ENCODE assay signal across 12 mouse cellular contexts in genomic region chr6:146544622-146545021, GRCm38 (mm10). TPM values are rescaled to one million over a fixed set of nuclear protein-coding genes. Genes with fewer than 3 reads are reported as not detected.
A peak's percentile ranks its signal among the peaks of the same experiment; 100 is the strongest.
DNase-seq lines count a peak whose midpoint lies in the region; ATAC-seq and TF ChIP-seq lines count a peak whose summit lies in the region.
"Had no signal": no experiment of that assay in that cellular context is flagged by ENCODE, and none has a peak within 500 bp of the region (broad histone marks: within the 10 kb centered on the region; RNA-seq: fewer than 3 reads in every experiment).

No protein-coding gene starts in this region.

- H3K9me3 ChIP-seq in heart, embryonic 15.5 days (replicated peaks) = no peaks in the 10 kb centered on the region
- no peaks in the 10 kb centered on the region for H3K9me3 ChIP-seq in midbrain, postnatal 0 days (ENCODE audit: low read length)
- H3K9me3 ChIP-seq in midbrain, embryonic 10.5 days (replicated peaks) = no peaks in the 10 kb centered on the region
- H3K9me3 ChIP-seq in MEL (replicated peaks; ENCODE audit: insufficient read depth, low read length) = no peaks in the 10 kb centered on the region
- no peaks in the 10 kb centered on the region for H3K9me3 ChIP-seq in stomach, postnatal 0 days (ENCODE audit: control insufficient read depth, low read length)
- H3K9me3 ChIP-seq: hindbrain, embryonic 15.5 days had no signal

- intact Hi-C loops in heart, postnatal 36 days (cut with DNase I) = loop anchor here (1.0 kb wide), 1 partner anchor 42 kb away; the partner anchor contains the start of gene Itpr2

- 78% methylated on average over 1 of the region's 1 CpGs for WGBS in heart, embryonic 15.5 days
- 97% methylated on average over 1 of the region's 1 CpGs for WGBS in midbrain, postnatal 0 days
- WGBS in midbrain, embryonic 10.5 days = 94% methylated on average over 1 of the region's 1 CpGs
- WGBS in stomach, postnatal 0 days = 88% methylated on average over 1 of the region's 1 CpGs

- no peaks in the 10 kb centered on the region for H3K27me3 ChIP-seq in heart, embryonic 15.5 days
- no peaks in the 10 kb centered on the region for H3K27me3 ChIP-seq in midbrain, postnatal 0 days (ENCODE audit: insufficient read depth, low read length)
- H3K27me3 ChIP-seq in midbrain, embryonic 10.5 days (ENCODE audit: low read depth, poor library complexity, severe bottlenecking) = no peaks in the 10 kb centered on the region
- H3K27me3 ChIP-seq in MEL (ENCODE audit: control insufficient read depth in 1 of 2, insufficient read depth in 2 of 2, low read length in 2 of 2) = no peaks in the 10 kb centered on the region; a peak in 1 of 4 replicates
- H3K27me3 ChIP-seq in stomach, postnatal 0 days (ENCODE audit: control insufficient read depth, insufficient read depth, low read length) = no peaks in the 10 kb centered on the region
- H3K27me3 ChIP-seq: hindbrain, embryonic 15.5 days had no signal

- DNase-seq in heart, postnatal 36 days = no peak
- DNase-seq in midbrain, postnatal 0 days (ENCODE audit: low spot score) = no peak
- DNase-seq in midbrain, embryonic 10.5 days (ENCODE audit: low spot score) = no peak
- DNase-seq in MEL (ENCODE audit: low read depth, low spot score) = peak; percentile 48
- DNase-seq in stomach, postnatal 0 days (ENCODE audit: low spot score) = no peak
- DNase-seq in kidney, adult 8-10 months = no peak
- DNase-seq: cerebellum, adult 8-10 months; gastrocnemius, adult 2 months; kidney, postnatal 10 days; thymus, postnatal 4 days had no signal

- no peak for TF ChIP-seq EP300 in MEL (IDR thresholded peaks at IDR 0.05; ENCODE audit: low read depth in 1 of 2, low read length in 2 of 2)
- no peak for TF ChIP-seq EP300 in stomach, postnatal 0 days (optimal IDR thresholded peaks at IDR 0.05)

- H3K4me2 ChIP-seq in heart, embryonic 15.5 days = no peak overlapping the region
- H3K4me2 ChIP-seq in midbrain, postnatal 0 days (ENCODE audit: low read depth, low read length, poor library complexity, severe bottlenecking) = no peak overlapping the region
- no peak overlapping the region for H3K4me2 ChIP-seq in stomach, postnatal 0 days (replicated peaks; ENCODE audit: low read depth)
- H3K4me2 ChIP-seq: hindbrain, embryonic 15.5 days had no signal

- ATAC-seq in heart, embryonic 15.5 days (replicated peaks; ENCODE audit: insufficient number of reproducible peaks, insufficient read depth, low FRiP score, low read depth) = no peak
- ATAC-seq in midbrain, postnatal 0 days (ENCODE audit: low FRiP score) = no peak
- ATAC-seq in stomach, postnatal 0 days (ENCODE audit: low FRiP score, low TSS enrichment) = no peak

- no peak for TF ChIP-seq POLR2A in MEL (IDR thresholded peaks at IDR 0.05; ENCODE audit: control insufficient read depth in 1 of 2, insufficient read depth in 1 of 2, low read depth in 1 of 2, low read length in 2 of 2, poor library complexity in 1 of 2)

- no peak overlapping the region for H3K9ac ChIP-seq in heart, embryonic 15.5 days
- H3K9ac ChIP-seq in midbrain, postnatal 0 days (replicated peaks; ENCODE audit: low read length, poor library complexity, severe bottlenecking) = no peak overlapping the region
- no peak overlapping the region for H3K9ac ChIP-seq in MEL (ENCODE audit: control insufficient read depth, low read depth, low read length, poor library complexity, severe bottlenecking)
- no peak overlapping the region for H3K9ac ChIP-seq in stomach, postnatal 0 days (ENCODE audit: low read length)
- H3K9ac ChIP-seq: hindbrain, embryonic 15.5 days had no signal

- H3K4me1 ChIP-seq in heart, embryonic 15.5 days (replicated peaks) = peaks cover 8% of the 10 kb centered on the region
- no peaks in the 10 kb centered on the region for H3K4me1 ChIP-seq in midbrain, postnatal 0 days (ENCODE audit: insufficient read depth, low read length)
- no peaks in the 10 kb centered on the region for H3K4me1 ChIP-seq in midbrain, embryonic 10.5 days
- H3K4me1 ChIP-seq in MEL (ENCODE audit: control insufficient read depth in 1 of 2, insufficient read depth in 2 of 2, low read length in 2 of 2) = peaks cover 0 to 3% of the 10 kb centered on the region in 2 experiments; a peak in 2 of 4 replicates
- no peaks in the 10 kb centered on the region for H3K4me1 ChIP-seq in stomach, postnatal 0 days (replicated peaks; ENCODE audit: control insufficient read depth, insufficient read depth)
- H3K4me1 ChIP-seq: hindbrain, embryonic 15.5 days had no signal

- H3K36me3 ChIP-seq in heart, embryonic 15.5 days = peaks cover 14% of the 10 kb centered on the region
- H3K36me3 ChIP-seq in midbrain, postnatal 0 days (ENCODE audit: insufficient read depth, low read length) = peaks cover 8% of the 10 kb centered on the region; the same call in 1 of the 2 replicates
- peaks cover 41% of the 10 kb centered on the region for H3K36me3 ChIP-seq in midbrain, embryonic 10.5 days
- peaks cover 0 to 10% of the 10 kb centered on the region in 2 experiments; a peak in 3 of 4 replicates for H3K36me3 ChIP-seq in MEL (ENCODE audit: control insufficient read depth in 1 of 2, insufficient read depth in 2 of 2, low read length in 2 of 2)
- H3K36me3 ChIP-seq in stomach, postnatal 0 days (ENCODE audit: control insufficient read depth, insufficient read depth, low read length) = peaks cover 5% of the 10 kb centered on the region; the same call in 1 of the 2 replicates

- no peaks in the 10 kb centered on the region for H3K79me2 ChIP-seq in MEL (ENCODE audit: control insufficient read depth, insufficient read depth, low read length, poor library complexity)

- H3K4me3 ChIP-seq in heart, embryonic 15.5 days = no peak overlapping the region
- H3K4me3 ChIP-seq in midbrain, postnatal 0 days (ENCODE audit: low read depth, low read length) = no peak overlapping the region
- H3K4me3 ChIP-seq in midbrain, embryonic 10.5 days = no peak overlapping the region
- H3K4me3 ChIP-seq in MEL (ENCODE audit: control insufficient read depth in 1 of 2, insufficient read depth in 1 of 2, low read depth in 2 of 2, low read length in 2 of 2) = no peak overlapping the region
- H3K4me3 ChIP-seq in stomach, postnatal 0 days (ENCODE audit: low read depth, low read length) = no peak overlapping the region
- H3K4me3 ChIP-seq: gastrocnemius, adult 2 months; hindbrain, embryonic 15.5 days had no signal

- peak overlapping the region; percentile 90 for H3K27ac ChIP-seq in heart, embryonic 15.5 days
- H3K27ac ChIP-seq in midbrain, postnatal 0 days (ENCODE audit: low read depth, low read length) = no peak overlapping the region
- H3K27ac ChIP-seq in midbrain, embryonic 10.5 days (replicated peaks) = no peak overlapping the region
- H3K27ac ChIP-seq in MEL (ENCODE audit: control insufficient read depth, low read depth, low read length) = no peak overlapping the region
- no peak overlapping the region for H3K27ac ChIP-seq in stomach, postnatal 0 days (replicated peaks)
- H3K27ac ChIP-seq: gastrocnemius, adult 2 months; hindbrain, embryonic 15.5 days had no signal

- TF ChIP-seq CTCF in midbrain, postnatal 0 days (IDR thresholded peaks at IDR 0.05) = peak; percentile 26; the same call in 1 of the 2 replicates
- TF ChIP-seq CTCF in MEL (IDR thresholded peaks at IDR 0.05 in 2 of 3, conservative IDR thresholded peaks at IDR 0.05 in 1 of 3; ENCODE audit: control insufficient read depth in 1 of 3, insufficient read depth in 1 of 3, low read depth in 2 of 3, low read length in 3 of 3, poor library complexity in 1 of 3, severe bottlenecking in 1 of 3) = peak in 2 of 3 experiments; percentile 27 to 57; a peak in 3 of 6 replicates
- peak; percentile 27 for TF ChIP-seq CTCF in stomach, postnatal 0 days (IDR thresholded peaks at IDR 0.05; ENCODE audit: low read depth)

- peak; percentile 53 for TF ChIP-seq RAD21 in MEL (IDR thresholded peaks at IDR 0.05; ENCODE audit: low read depth, low read length)

TF ChIP-seq in MEL, 35 proteins besides CTCF, POLR2A, EP300 and RAD21 (continues in another document):
- TF ChIP-seq SIN3A (IDR thresholded peaks at IDR 0.05; ENCODE audit: low read length) (no peak), ZC3H11A (IDR thresholded peaks at IDR 0.05; ENCODE audit: low read depth, low read length) (0 out of 2 replicates have a peak, but pooled peaks have one; percentile 11)

RNA-seq across cellular contexts. Expression of gene Fgfr1op2, which starts 32.4 kb away (rescaled TPM):
- polyA plus RNA-seq in heart, embryonic 15.5 days (2015; fragmentation: Nextera tagmentation; extraction: Ambion mirVana) = 77.7 and 88.3 TPM in 2 replicates
- total RNA-seq in heart, postnatal 36 days (2021) = 10 to 100 TPM; 65.1 to 73.0 TPM
- 20.9 and 24.6 TPM in 2 replicates for total RNA-seq in midbrain, postnatal 0 days (2014; rRNA removed)
- polyA plus RNA-seq in midbrain, postnatal 0 days (2015; fragmentation: Nextera tagmentation; extraction: Ambion mirVana) = 33.4 and 37.7 TPM in 2 replicates
- polyA plus RNA-seq in midbrain, embryonic 10.5 days (2016; fragmentation: Nextera tagmentation; extraction: Ambion mirVana) = 78.6 and 82.2 TPM in 2 replicates
- 61.7 and 70.4 TPM in 2 replicates for total RNA-seq in MEL (2012; rRNA removed)
- polyA plus RNA-seq in MEL (2012; ENCODE audit: insufficient read depth in 1 of 2, insufficient read length in 2 of 2, low read depth in 1 of 2, low replicate concordance in 2 of 2, missing spikeins in 1 of 2) = 10 to 100 TPM in 1 of 2 experiments, not detected in 1; 93.6 TPM
- 73.8 and 80.3 TPM in 2 replicates for polyA plus RNA-seq in stomach, postnatal 0 days (2015; fragmentation: Nextera tagmentation; extraction: Ambion mirVana)

RNA-seq across cellular contexts. Expression of gene Ints13, which starts 33.0 kb away (rescaled TPM):
- 47.0 and 49.4 TPM in 2 replicates for polyA plus RNA-seq in heart, embryonic 15.5 days (2015; fragmentation: Nextera tagmentation; extraction: Ambion mirVana)
- 10 to 100 TPM; 18.7 to 19.1 TPM for total RNA-seq in heart, postnatal 36 days (2021)
- total RNA-seq in midbrain, postnatal 0 days (2014; rRNA removed) = 20.8 and 36.2 TPM in 2 replicates
- polyA plus RNA-seq in midbrain, postnatal 0 days (2015; fragmentation: Nextera tagmentation; extraction: Ambion mirVana) = 18.1 and 18.4 TPM in 2 replicates
- polyA plus RNA-seq in midbrain, embryonic 10.5 days (2016; fragmentation: Nextera tagmentation; extraction: Ambion mirVana) = 86.0 and 89.6 TPM in 2 replicates
- total RNA-seq in MEL (2012; rRNA removed) = 65.0 and 70.2 TPM in 2 replicates
- 10 to 100 TPM in 1 of 2 experiments, not detected in 1; 63.5 TPM for polyA plus RNA-seq in MEL (2012; ENCODE audit: insufficient read depth in 1 of 2, insufficient read length in 2 of 2, low read depth in 1 of 2, low replicate concordance in 2 of 2, missing spikeins in 1 of 2)
- polyA plus RNA-seq in stomach, postnatal 0 days (2015; fragmentation: Nextera tagmentation; extraction: Ambion mirVana) = 25.2 and 25.8 TPM in 2 replicates

RNA-seq across cellular contexts. Expression of gene Itpr2, which starts 42.6 kb away (rescaled TPM):
- 39.2 and 49.5 TPM in 2 replicates for polyA plus RNA-seq in heart, embryonic 15.5 days (2015; fragmentation: Nextera tagmentation; extraction: Ambion mirVana)
- 10 to 100 TPM; 23.3 to 31.0 TPM for total RNA-seq in heart, postnatal 36 days (2021)
- 12.9 and 15.9 TPM in 2 replicates for total RNA-seq in midbrain, postnatal 0 days (2014; rRNA removed)
- polyA plus RNA-seq in midbrain, postnatal 0 days (2015; fragmentation: Nextera tagmentation; extraction: Ambion mirVana) = 9.1 and 9.6 TPM in 2 replicates
- polyA plus RNA-seq in midbrain, embryonic 10.5 days (2016; fragmentation: Nextera tagmentation; extraction: Ambion mirVana) = 4.4 and 5.2 TPM in 2 replicates
- 1.5 and 2.7 TPM in 2 replicates for total RNA-seq in MEL (2012; rRNA removed)
- polyA plus RNA-seq in MEL (2012; ENCODE audit: insufficient read depth in 1 of 2, insufficient read length in 2 of 2, low read depth in 1 of 2, low replicate concordance in 2 of 2, missing spikeins in 1 of 2) = 1 to 10 TPM in 1 of 2 experiments, not detected in 1; 3.0 TPM
- 10.9 and 11.9 TPM in 2 replicates for polyA plus RNA-seq in stomach, postnatal 0 days (2015; fragmentation: Nextera tagmentation; extraction: Ambion mirVana)
